Mouse (Mus musculus) liver, adult (tissue): ENCODE results near the gene Olfr1474.
"Not testable (repeated sequence)": the region's sequence is repeated elsewhere in the genome, so short reads cannot be mapped to it uniquely, and the experiment has no call there.

ENCODE experiments used
- GATA4 ChIP-seq: IDR thresholded peaks from 2 replicates; pipeline ENCODE4 v1.6.1; 2014; ENCODE audit warnings: mild to moderate bottlenecking, low read length; ENCODE audit not compliant: insufficient replicate concordance

Olfr1474 gene

DNA sequence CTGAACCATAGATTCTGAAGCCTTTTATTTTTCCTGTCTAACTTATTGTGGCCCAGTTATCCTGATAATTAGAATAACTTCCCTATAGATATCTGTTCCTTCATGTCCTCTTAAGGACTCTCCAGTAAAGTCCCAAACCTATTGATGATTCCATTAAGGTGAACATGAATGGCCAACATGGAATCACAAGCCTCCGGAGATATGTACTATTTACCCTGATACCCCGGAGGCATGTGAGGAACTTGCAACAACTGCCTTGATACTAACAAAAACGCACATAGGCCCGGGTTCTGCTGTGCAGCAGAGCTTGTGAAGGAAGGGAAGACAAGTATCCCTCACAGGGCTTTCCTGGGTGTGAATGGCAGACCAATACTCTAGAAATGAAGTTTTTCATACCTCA is at the start of gene Olfr1474:
Gene Olfr1474, plus strand, starts transcription at position 301 of the 400 bp plus-strand sequence.
- not testable (repeated sequence) for TF ChIP-seq GATA4

DNA sequence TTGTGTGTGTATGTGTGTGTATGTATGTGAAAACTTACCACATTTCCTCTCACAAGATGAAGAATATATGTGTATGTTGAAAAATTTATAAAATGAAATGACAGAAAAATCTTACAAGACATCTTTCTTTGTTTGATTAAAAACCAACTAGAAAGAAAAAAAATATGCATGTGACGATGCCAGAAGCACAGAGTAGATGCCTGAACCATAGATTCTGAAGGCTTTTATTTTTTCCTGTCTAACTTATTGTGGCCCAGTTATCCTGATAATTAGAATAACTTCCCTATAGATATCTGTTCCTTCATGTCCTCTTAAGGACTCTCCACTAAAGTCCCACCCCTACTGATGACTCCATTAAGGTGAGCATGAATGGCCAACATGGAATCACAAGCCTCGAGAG is 26.3 kb upstream of the Olfr1474 start, which contains the start of gene Olfr1471:
Gene Olfr1471, plus strand, starts transcription at position 301 of the 400 bp plus-strand sequence.
- TF ChIP-seq GATA4: not testable (repeated sequence)

DNA sequence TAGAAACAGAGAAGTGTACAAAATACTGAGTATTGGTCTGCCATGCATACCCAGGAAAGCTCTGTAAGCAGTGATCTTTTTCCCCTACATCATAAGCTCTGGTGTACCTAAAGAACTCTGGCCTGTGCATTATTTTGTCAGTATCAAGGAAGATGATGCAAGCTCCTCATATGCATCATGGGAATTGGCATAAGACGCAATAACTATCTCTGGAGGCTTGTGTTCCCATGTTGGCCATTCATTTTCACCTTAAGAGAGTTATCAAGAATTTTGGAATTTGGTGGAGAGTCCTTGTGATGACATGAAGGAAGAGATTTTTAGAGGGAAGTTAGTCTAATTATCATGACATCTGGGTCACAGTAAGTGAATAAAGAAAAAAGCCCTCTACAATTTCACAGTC is 13.4 kb upstream of the Olfr1474 start, which contains the start of gene Olfr1472:
Gene Olfr1472, minus strand, starts transcription at position 101 of the 400 bp plus-strand sequence.
- TF ChIP-seq GATA4: no peak

DNA sequence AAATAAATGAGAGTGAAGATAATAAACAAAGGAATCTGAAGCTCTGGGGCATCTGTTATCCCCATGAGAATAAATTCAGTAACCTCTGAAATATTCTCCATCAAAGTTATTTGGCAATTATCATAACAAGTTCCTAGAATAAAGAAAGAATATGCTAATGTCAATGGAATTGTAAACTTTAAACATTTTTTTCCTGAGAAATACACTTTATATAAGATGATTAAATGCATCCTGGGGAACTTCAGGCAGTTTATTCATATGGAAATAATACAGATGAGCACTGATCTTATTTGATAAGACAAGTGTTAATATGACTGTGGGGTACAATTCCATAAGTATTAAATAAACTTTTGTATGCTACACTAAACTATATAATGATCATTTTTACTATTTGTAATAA is 10.7 kb downstream of the Olfr1474 start, which contains the start of gene Olfr1475:
Gene Olfr1475, minus strand, starts transcription at position 101 of the 400 bp plus-strand sequence.
- TF ChIP-seq GATA4: no peak

DNA sequence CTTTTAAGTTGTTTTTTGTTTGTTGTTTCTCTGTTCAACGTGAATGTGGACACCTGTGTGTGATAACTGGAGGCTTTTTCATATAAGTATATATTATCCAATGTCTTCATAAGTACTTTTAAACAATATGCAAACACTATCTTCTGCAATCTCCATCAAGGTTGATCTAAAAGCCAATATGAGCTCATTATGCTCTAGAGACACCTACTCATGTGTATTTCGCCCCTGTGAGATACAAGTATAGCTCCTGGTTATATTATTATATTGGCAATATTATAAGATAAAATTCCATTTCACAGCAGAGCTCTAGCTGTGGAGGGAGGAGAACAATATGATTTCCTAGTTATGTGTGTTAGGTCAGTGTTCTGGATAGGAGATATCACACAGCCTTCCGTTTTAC is 30.9 kb downstream of the Olfr1474 start, which contains the start of gene Olfr1477:
Gene Olfr1477, plus strand, starts transcription at position 301 of the 400 bp plus-strand sequence.
- TF ChIP-seq GATA4: no peak
